Mouse (Mus musculus): ENCODE measurements around the gene Galnt4. TPM values are rescaled to one million over a fixed set of nuclear protein-coding genes. Genes with fewer than 3 reads are reported as not detected.

Gene Galnt4
- polyA plus RNA-seq, 1 experiment from 2014 or later: 12.4 TPM

GRCm38 (mm10) chr10:99106703-99107631, 992 bp upstream of the Galnt4 start, which contains the start of gene Poc1b:
Poc1b (plus strand) TSS chr10:99107036.
- Histone ChIP-seq H3K9ac (ENCODE audit: low read depth, low read length) (peak within 1 kb of the TSS; percentile 91), H3K4me3 (ENCODE audit: low read length) (peak within 1 kb of the TSS; percentile 95), H3K27me3 (ENCODE audit: control insufficient read depth, insufficient read depth, low read length) (no peaks in the 10 kb centered on the region), H3K4me2 (replicated peaks; ENCODE audit: low read depth, low read length) (peak within 1 kb of the TSS; percentile 97), H3K4me1 (ENCODE audit: control insufficient read depth, insufficient read depth, low read length) (peaks cover 12% of the 10 kb centered on the region; the same call in 1 of the 2 replicates), H3K27ac (ENCODE audit: low read depth, low read length) (peak within 1 kb of the TSS; percentile 83), H3K36me3 (ENCODE audit: control insufficient read depth, insufficient read depth, low read length) (peaks cover 17% of the 10 kb centered on the region), H3K9me3 (ENCODE audit: control insufficient read depth, low read length) (peaks cover 9% of the 10 kb centered on the region)
- WGBS: under 1% methylated on average over 104 of the region's 106 CpGs
- peak; percentile 93 for ATAC-seq (ENCODE audit: low FRiP score, low TSS enrichment)

GRCm38 (mm10) chr10:99108431-99108982, 548 bp downstream of the Galnt4 start:
- H3K27me3 ChIP-seq (ENCODE audit: control insufficient read depth, insufficient read depth, low read length): no peaks in the 10 kb centered on the region
- ATAC-seq (ENCODE audit: low FRiP score, low TSS enrichment): no peak
- peak overlapping the region; percentile 97 for H3K4me2 ChIP-seq (replicated peaks; ENCODE audit: low read depth, low read length)
- 33% methylated on average over 12 of the region's 12 CpGs for WGBS
- peaks cover 9% of the 10 kb centered on the region for H3K9me3 ChIP-seq (ENCODE audit: control insufficient read depth, low read length)
- peaks cover 12% of the 10 kb centered on the region; the same call in 1 of the 2 replicates for H3K4me1 ChIP-seq (ENCODE audit: control insufficient read depth, insufficient read depth, low read length)
- H3K27ac ChIP-seq (ENCODE audit: low read depth, low read length): no peak overlapping the region
- H3K4me3 ChIP-seq (ENCODE audit: low read length): peak overlapping the region; percentile 95
- H3K9ac ChIP-seq (ENCODE audit: low read depth, low read length): peak overlapping the region; percentile 91
- H3K36me3 ChIP-seq (ENCODE audit: control insufficient read depth, insufficient read depth, low read length): peaks cover 17% of the 10 kb centered on the region

- no peak overlapping the region for H3K27ac ChIP-seq (ENCODE audit: low read depth, low read length)
- peaks cover 9% of the 10 kb centered on the region for H3K9me3 ChIP-seq (ENCODE audit: control insufficient read depth, low read length)
- H3K4me1 ChIP-seq (ENCODE audit: control insufficient read depth, insufficient read depth, low read length): peaks cover 26% of the 10 kb centered on the region
- no peak overlapping the region for H3K4me2 ChIP-seq (replicated peaks; ENCODE audit: low read depth, low read length)
- 37% methylated on average over 3 of the region's 3 CpGs for WGBS
- H3K9ac ChIP-seq (ENCODE audit: low read depth, low read length): no peak overlapping the region
- H3K27me3 ChIP-seq (ENCODE audit: control insufficient read depth, insufficient read depth, low read length): no peaks in the 10 kb centered on the region
- ATAC-seq (ENCODE audit: low FRiP score, low TSS enrichment): no peak
- peaks cover 17% of the 10 kb centered on the region for H3K36me3 ChIP-seq (ENCODE audit: control insufficient read depth, insufficient read depth, low read length)
- H3K4me3 ChIP-seq (ENCODE audit: low read length): no peak overlapping the region
Measured at GRCm38 (mm10) chr10:99113533-99113932, 5.6 kb downstream of the Galnt4 start.

GRCm38 (mm10) chr10:99114295-99114694, 6.3 kb downstream of the Galnt4 start:
- no peaks in the 10 kb centered on the region for H3K27me3 ChIP-seq (ENCODE audit: control insufficient read depth, insufficient read depth, low read length)
- WGBS: 73% methylated on average over 8 of the region's 8 CpGs
- H3K27ac ChIP-seq (ENCODE audit: low read depth, low read length): no peak overlapping the region
- H3K4me2 ChIP-seq (replicated peaks; ENCODE audit: low read depth, low read length): no peak overlapping the region
- H3K9ac ChIP-seq (ENCODE audit: low read depth, low read length): no peak overlapping the region
- peaks cover 7% of the 10 kb centered on the region for H3K9me3 ChIP-seq (ENCODE audit: control insufficient read depth, low read length)
- peaks cover 25% of the 10 kb centered on the region for H3K4me1 ChIP-seq (ENCODE audit: control insufficient read depth, insufficient read depth, low read length)
- ATAC-seq (ENCODE audit: low FRiP score, low TSS enrichment): no peak
- H3K4me3 ChIP-seq (ENCODE audit: low read length): no peak overlapping the region
- peaks cover 15% of the 10 kb centered on the region for H3K36me3 ChIP-seq (ENCODE audit: control insufficient read depth, insufficient read depth, low read length)

GRCm38 (mm10) chr10:99115471-99116236, 7.7 kb downstream of the Galnt4 start:
- WGBS: 12% methylated on average over 18 of the region's 18 CpGs
- Histone ChIP-seq H3K4me1 (ENCODE audit: control insufficient read depth, insufficient read depth, low read length) (peaks cover 25% of the 10 kb centered on the region), H3K4me3 (ENCODE audit: low read length) (no peak overlapping the region), H3K27ac (ENCODE audit: low read depth, low read length) (0 out of 2 replicates have a peak overlapping the region, but pooled peaks have one; percentile 17), H3K36me3 (ENCODE audit: control insufficient read depth, insufficient read depth, low read length) (peaks cover 5% of the 10 kb centered on the region; the same call in 1 of the 2 replicates), H3K4me2 (replicated peaks; ENCODE audit: low read depth, low read length) (peak overlapping the region; percentile 30), H3K9ac (ENCODE audit: low read depth, low read length) (no peak overlapping the region), H3K9me3 (ENCODE audit: control insufficient read depth, low read length) (no peaks in the 10 kb centered on the region; the same call in 1 of the 2 replicates), H3K27me3 (ENCODE audit: control insufficient read depth, insufficient read depth, low read length) (no peaks in the 10 kb centered on the region)
- ATAC-seq (ENCODE audit: low FRiP score, low TSS enrichment): peak; percentile 37; the same call in 1 of the 2 replicates

GRCm38 (mm10) chr10:99116237-99116632, 8.3 kb downstream of the Galnt4 start:
- WGBS: 31% methylated on average over 8 of the region's 8 CpGs
- H3K4me1 ChIP-seq (ENCODE audit: control insufficient read depth, insufficient read depth, low read length): peaks cover 21% of the 10 kb centered on the region
- H3K4me2 ChIP-seq (replicated peaks; ENCODE audit: low read depth, low read length): peak overlapping the region; percentile 30
- 0 out of 2 replicates have a peak, but pooled peaks have one; percentile 5 for ATAC-seq (ENCODE audit: low FRiP score, low TSS enrichment)
- no peak overlapping the region for H3K4me3 ChIP-seq (ENCODE audit: low read length)
- no peaks in the 10 kb centered on the region; the same call in 1 of the 2 replicates for H3K36me3 ChIP-seq (ENCODE audit: control insufficient read depth, insufficient read depth, low read length)
- no peaks in the 10 kb centered on the region for H3K27me3 ChIP-seq (ENCODE audit: control insufficient read depth, insufficient read depth, low read length)
- H3K9me3 ChIP-seq (ENCODE audit: control insufficient read depth, low read length): no peaks in the 10 kb centered on the region
- no peak overlapping the region for H3K9ac ChIP-seq (ENCODE audit: low read depth, low read length)
- H3K27ac ChIP-seq (ENCODE audit: low read depth, low read length): no peak overlapping the region

- WGBS: 60% methylated on average over 16 of the region's 16 CpGs
- Histone ChIP-seq H3K4me1 (ENCODE audit: control insufficient read depth, insufficient read depth, low read length) (peaks cover 19% of the 10 kb centered on the region), H3K4me3 (ENCODE audit: low read length) (no peak overlapping the region), H3K27me3 (ENCODE audit: control insufficient read depth, insufficient read depth, low read length) (no peaks in the 10 kb centered on the region), H3K9me3 (ENCODE audit: control insufficient read depth, low read length) (no peaks in the 10 kb centered on the region), H3K36me3 (ENCODE audit: control insufficient read depth, insufficient read depth, low read length) (no peaks in the 10 kb centered on the region), H3K9ac (ENCODE audit: low read depth, low read length) (no peak overlapping the region), H3K4me2 (replicated peaks; ENCODE audit: low read depth, low read length) (no peak overlapping the region), H3K27ac (ENCODE audit: low read depth, low read length) (no peak overlapping the region)
- no peak for ATAC-seq (ENCODE audit: low FRiP score, low TSS enrichment)
Measured at GRCm38 (mm10) chr10:99116650-99117615, 9.0 kb downstream of the Galnt4 start.

GRCm38 (mm10) chr10:99117876-99118275, 9.9 kb downstream of the Galnt4 start:
- ATAC-seq (ENCODE audit: low FRiP score, low TSS enrichment): no peak
- H3K4me2 ChIP-seq (replicated peaks; ENCODE audit: low read depth, low read length): no peak overlapping the region
- H3K4me1 ChIP-seq (ENCODE audit: control insufficient read depth, insufficient read depth, low read length): peaks cover 19% of the 10 kb centered on the region
- no peak overlapping the region for H3K9ac ChIP-seq (ENCODE audit: low read depth, low read length)
- no peaks in the 10 kb centered on the region for H3K36me3 ChIP-seq (ENCODE audit: control insufficient read depth, insufficient read depth, low read length)
- no peak overlapping the region for H3K27ac ChIP-seq (ENCODE audit: low read depth, low read length)
- no peak overlapping the region for H3K4me3 ChIP-seq (ENCODE audit: low read length)
- WGBS: 55% methylated on average over 10 of the region's 10 CpGs
- H3K27me3 ChIP-seq (ENCODE audit: control insufficient read depth, insufficient read depth, low read length): no peaks in the 10 kb centered on the region
- H3K9me3 ChIP-seq (ENCODE audit: control insufficient read depth, low read length): no peaks in the 10 kb centered on the region
